12 mouse cellular contexts compared by ENCODE assay signal in the genomic region with DNA sequence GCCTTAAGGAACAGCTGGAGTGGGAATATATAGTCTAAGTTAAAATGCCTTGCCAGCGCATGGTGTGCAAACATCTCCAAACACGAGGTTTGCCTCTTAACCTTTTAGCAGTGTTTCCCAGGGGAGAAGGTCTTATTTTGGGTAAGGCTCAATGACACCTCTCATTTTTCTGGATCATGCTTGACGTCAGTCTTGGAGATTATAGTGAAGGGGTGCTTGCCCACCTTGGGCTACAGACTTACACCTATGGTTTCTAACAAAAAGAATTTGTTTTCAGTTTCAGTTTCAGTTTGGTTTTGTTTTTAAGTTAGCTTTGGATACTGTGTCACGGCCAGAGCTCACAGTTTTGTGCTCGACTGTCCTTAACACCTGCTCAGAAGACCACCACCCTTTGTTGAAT. TPM values are rescaled to one million over a fixed set of nuclear protein-coding genes. Genes with fewer than 3 reads are reported as not detected.
DNase-seq lines count a peak whose midpoint lies in the region; ATAC-seq lines count a peak whose summit lies in the region.
"Had no signal": no experiment of that assay in that cellular context is flagged by ENCODE, and none has a peak within 500 bp of the region (broad histone marks: within the 10 kb centered on the region; RNA-seq: fewer than 3 reads in every experiment).

No protein-coding gene starts in this region.

- WGBS in lung, embryonic 16.5 days, result 59% methylated on average over 5 of the region's 5 CpGs
- 61% methylated on average over 5 of the region's 5 CpGs for WGBS in forebrain, embryonic 15.5 days

- peaks cover 29% of the 10 kb centered on the region for H3K27me3 ChIP-seq in lung, embryonic 16.5 days (ENCODE audit: control insufficient read depth, insufficient read depth, low read depth, low read length)
- H3K27me3 ChIP-seq in forebrain, embryonic 15.5 days, result no peaks in the 10 kb centered on the region

- H3K4me2 ChIP-seq in lung, embryonic 16.5 days (ENCODE audit: low read depth, low read length), result peak overlapping the region; percentile 18; the same call in 1 of the 2 replicates
- H3K4me2 ChIP-seq in forebrain, embryonic 15.5 days (replicated peaks), result peak overlapping the region; percentile 72
- H3K4me2 ChIP-seq: embryonic facial prominence, embryonic 13.5 days had no signal

- H3K9me3 ChIP-seq in lung, embryonic 16.5 days (ENCODE audit: control insufficient read depth, low read length), result no peaks in the 10 kb centered on the region
- no peaks in the 10 kb centered on the region for H3K9me3 ChIP-seq in forebrain, embryonic 15.5 days
- H3K9me3 ChIP-seq: embryonic facial prominence, embryonic 13.5 days had no signal

- no peak overlapping the region for H3K9ac ChIP-seq in lung, embryonic 16.5 days (ENCODE audit: low read length)
- H3K9ac ChIP-seq in forebrain, embryonic 15.5 days (replicated peaks), result no peak overlapping the region
- H3K9ac ChIP-seq: embryonic facial prominence, embryonic 13.5 days had no signal

- 0 out of 2 replicates have a peak, but pooled peaks cover 4% of the 10 kb centered on the region for H3K4me1 ChIP-seq in lung, embryonic 16.5 days (replicated peaks; ENCODE audit: control insufficient read depth, insufficient read depth, low read length)
- H3K4me1 ChIP-seq in forebrain, embryonic 15.5 days, result peaks cover 63% of the 10 kb centered on the region

- ATAC-seq in lung, embryonic 16.5 days (ENCODE audit: low read depth), result no peak
- no peak for ATAC-seq in forebrain, embryonic 15.5 days (replicated peaks)

- peak; percentile 41 for DNase-seq in heart, adult 11 months
- DNase-seq in heart, adult 9 months (ENCODE audit: low spot score in 2 of 2), result no peak
- no peak for DNase-seq in lung, postnatal 36 days
- DNase-seq in natural killer cell, adult 2 months (ENCODE audit: low spot score in 2 of 2), result peak; percentile 20 to 34
- no peak for DNase-seq in testis, postnatal 14 days (ENCODE audit: low spot score)
- DNase-seq in cerebellum, adult 8-10 months, result no peak
- DNase-seq: gastrocnemius, postnatal 14 days; kidney, adult 11 months had no signal

- no peak overlapping the region for H3K4me3 ChIP-seq in lung, embryonic 16.5 days (ENCODE audit: low read length)
- H3K4me3 ChIP-seq in forebrain, embryonic 15.5 days, result peak overlapping the region; percentile 11
- H3K4me3 ChIP-seq: embryonic facial prominence, embryonic 13.5 days had no signal

- no peak overlapping the region for H3K27ac ChIP-seq in lung, embryonic 16.5 days (ENCODE audit: low read length)
- no peak overlapping the region for H3K27ac ChIP-seq in forebrain, embryonic 15.5 days (replicated peaks)
- H3K27ac ChIP-seq: embryonic facial prominence, embryonic 13.5 days had no signal

- H3K36me3 ChIP-seq in lung, embryonic 16.5 days (ENCODE audit: control insufficient read depth, insufficient read depth, low read length), result no peaks in the 10 kb centered on the region
- H3K36me3 ChIP-seq in forebrain, embryonic 15.5 days, result peaks cover 12% of the 10 kb centered on the region
- H3K36me3 ChIP-seq: embryonic facial prominence, embryonic 13.5 days had no signal

RNA-seq across cellular contexts. Expression of gene Slain1, which starts 3.8 kb away (rescaled TPM):
- 0.58 and 0.89 TPM in 2 replicates for polyA plus RNA-seq in lung, embryonic 16.5 days (2015; fragmentation: Nextera tagmentation; extraction: Ambion mirVana)
- 31.8 and 35.9 TPM in 2 replicates for polyA plus RNA-seq in forebrain, embryonic 15.5 days (2015; fragmentation: Nextera tagmentation; extraction: Ambion mirVana)
- polyA plus RNA-seq: C2C12 had no signal

Comparison
In these comparisons a context has a peak if more than half of its experiments do, and no peak if none do; other contexts are left out.
1. DNase-seq: peak in heart, adult 11 months (single experiment) and natural killer cell, adult 2 months (2 of 2); none in heart, adult 9 months (0 of 2), lung, postnatal 36 days (single experiment), testis, postnatal 14 days (single experiment) and cerebellum, adult 8-10 months (single experiment).
2. RNA of gene Slain1, which starts 3.8 kb away (polyA plus RNA-seq): 31.8 to 35.9 TPM in forebrain, embryonic 15.5 days; 0.58 to 0.89 TPM in lung, embryonic 16.5 days; every median in the first group is over 10 times any median in the second.